Mouse (Mus musculus) bone marrow macrophage, adult 2 months (primary cell): ENCODE measurements around the gene 4930402H24Rik. TPM values are rescaled to one million over a fixed set of nuclear protein-coding genes. Genes with fewer than 3 reads are reported as not detected.

Experiments used
- H3K27ac ChIP-seq: 2 replicates; pipeline ENCODE4 v1.5.1; 2012; ENCODE audit warnings: low read depth, low read length; ENCODE audit not compliant: insufficient read depth
- H3K4me1 ChIP-seq: 2 replicates; pipeline ENCODE4 v1.6.1; 2012; ENCODE audit warnings: low read length; ENCODE audit not compliant: control insufficient read depth, insufficient read depth
- H3K4me3 ChIP-seq: 2 replicates; pipeline ENCODE4 v1.5.1; 2012; ENCODE audit warnings: mild to moderate bottlenecking, low read length, moderate library complexity; ENCODE audit not compliant: insufficient read depth
- CTCF ChIP-seq: IDR thresholded peaks from 2 replicates; pipeline ENCODE4 v1.5.1; 2012; ENCODE audit warnings: low read depth, mild to moderate bottlenecking, low read length, moderate library complexity
- POLR2A ChIP-seq: IDR thresholded peaks from 2 replicates; pipeline ENCODE4 v1.6.1; 2012; ENCODE audit warnings: mild to moderate bottlenecking, low read depth, low read length, borderline replicate concordance
- polyA plus RNA-seq: library from polyadenylated mRNA; stranded (reverse); fragments of >200 nt; gene quantifications from 2 replicates; pipeline ENCODE4 v1.2.4, GENCODE M21; 2012; ENCODE audit not compliant: missing spikeins, insufficient read depth, insufficient read length

The 4930402H24Rik gene
- polyA plus RNA-seq, 1 experiment = 22.8 TPM

DNA sequence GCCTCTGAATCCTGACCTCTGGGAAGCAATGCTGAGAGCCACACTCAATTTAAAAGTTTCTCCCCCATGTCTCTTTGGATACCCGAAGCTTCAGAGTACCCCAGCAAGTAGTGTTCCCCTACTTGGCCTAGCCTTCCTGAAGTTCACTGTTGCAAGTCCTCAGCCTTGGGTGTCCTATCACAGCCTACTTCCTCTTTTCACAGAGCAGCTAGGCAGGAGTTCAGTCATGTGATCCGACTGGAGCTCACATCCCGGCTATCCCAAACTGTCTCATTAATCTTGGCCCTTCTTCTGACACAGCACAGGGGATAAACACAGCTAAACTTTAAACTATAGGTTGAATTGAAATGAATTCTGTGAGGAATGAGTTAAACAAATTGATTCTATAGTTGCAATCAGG lies 121.3 kb downstream of the 4930402H24Rik start:
- Histone ChIP-seq H3K4me1 (peaks cover 15% of the 10 kb centered on the region), H3K4me3 (no peak overlapping the region), H3K27ac (peak overlapping the region; percentile 59)
- no peak for TF ChIP-seq POLR2A
- TF ChIP-seq CTCF = no peak

DNA sequence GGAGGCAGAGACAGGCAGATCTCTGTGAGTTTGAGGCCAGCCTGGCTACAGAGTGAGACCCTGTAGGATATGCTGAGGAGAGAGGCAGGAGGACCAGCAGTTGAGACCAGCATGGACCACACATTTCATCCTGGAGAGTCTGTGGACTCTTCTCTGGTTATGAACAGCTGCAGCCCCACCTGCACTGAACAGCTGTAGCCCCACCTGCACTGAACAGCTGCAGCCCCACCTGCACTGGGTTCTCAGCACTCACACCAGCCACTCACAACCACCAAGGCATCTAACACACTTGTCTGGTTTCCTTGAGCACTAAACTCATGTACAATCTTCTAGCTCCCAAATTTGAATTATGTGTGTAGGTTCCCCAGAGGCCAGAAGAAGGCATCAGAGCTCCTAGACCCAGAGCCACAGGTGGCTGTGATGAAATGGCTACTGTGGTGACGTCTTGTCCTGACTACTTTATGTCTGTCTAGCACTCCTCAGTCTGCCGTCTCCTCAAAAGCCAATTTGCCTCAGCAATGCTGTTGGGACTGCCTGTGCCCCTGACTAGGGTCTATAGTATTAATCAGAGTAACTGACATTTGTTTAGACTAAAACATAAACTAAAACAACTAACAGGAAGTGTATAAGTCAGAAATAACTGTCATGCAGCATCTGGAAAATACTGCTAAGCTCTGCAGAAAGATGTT lies 125.4 kb downstream of the 4930402H24Rik start:
- Histone ChIP-seq H3K27ac (no peak overlapping the region), H3K4me1 (peaks cover 15% of the 10 kb centered on the region), H3K4me3 (no peak overlapping the region)
- no peak for TF ChIP-seq CTCF
- no peak for TF ChIP-seq POLR2A

GRCm38 (mm10) chr2:130779935-130780334 lies 126.3 kb downstream of the 4930402H24Rik start:
- H3K4me1 ChIP-seq = peaks cover 10% of the 10 kb centered on the region
- H3K27ac ChIP-seq = no peak overlapping the region
- no peak overlapping the region for H3K4me3 ChIP-seq
- TF ChIP-seq POLR2A (no peak), CTCF (no peak)

DNA sequence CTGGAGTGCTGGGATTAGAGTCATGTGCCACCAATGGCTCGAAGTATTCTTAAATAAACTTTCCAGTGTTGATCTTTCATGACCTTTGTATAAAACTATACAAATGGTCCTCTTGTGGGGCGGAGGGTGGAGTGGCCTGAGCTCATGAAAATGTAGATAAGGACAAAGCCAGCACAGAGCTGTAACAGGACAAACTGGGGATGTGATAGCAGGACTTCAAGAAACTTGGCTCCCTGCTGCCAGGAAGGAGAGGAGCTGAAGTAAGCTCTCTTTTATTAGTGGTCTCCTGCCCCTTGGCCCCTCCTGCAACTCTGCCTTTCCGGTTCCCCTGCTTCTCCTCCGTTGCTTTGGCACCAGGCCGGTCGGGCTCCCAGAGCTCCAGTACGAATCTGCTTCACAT lies 129.6 kb downstream of the 4930402H24Rik start:
- no peak overlapping the region for H3K27ac ChIP-seq
- no peak overlapping the region for H3K4me3 ChIP-seq
- H3K4me1 ChIP-seq = peaks cover 3% of the 10 kb centered on the region; the same call in 1 of the 2 replicates
- TF ChIP-seq CTCF (no peak), POLR2A (no peak)

DNA sequence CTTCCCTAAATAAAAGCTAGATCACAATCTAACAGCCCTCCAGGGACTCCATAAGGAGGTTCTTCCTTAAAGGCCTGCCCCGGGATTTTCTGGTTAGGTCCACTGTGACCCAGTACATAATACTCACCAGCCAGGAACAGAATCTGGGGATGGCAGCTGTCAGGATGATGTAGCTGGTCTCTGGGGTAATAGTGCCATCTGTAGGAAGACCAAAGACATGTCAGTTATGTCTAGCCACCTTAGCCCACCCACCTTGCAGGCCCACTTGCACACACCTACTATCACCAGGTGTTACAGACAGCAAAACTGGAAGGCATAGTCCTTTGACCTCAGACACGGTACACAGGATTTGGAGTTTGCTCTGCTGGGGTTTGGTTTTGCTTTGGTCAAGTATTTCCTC lies 138.7 kb downstream of the 4930402H24Rik start:
- no peak overlapping the region for H3K4me3 ChIP-seq
- 0 out of 2 replicates have a peak, but pooled peaks have one; percentile 13 for TF ChIP-seq CTCF
- TF ChIP-seq POLR2A = no peak

GRCm38 (mm10) chr2:130765396-130765795 lies 140.8 kb downstream of the 4930402H24Rik start:
- Histone ChIP-seq H3K4me3 (no peak overlapping the region), H3K4me1 (peaks cover 6% of the 10 kb centered on the region; the same call in 1 of the 2 replicates), H3K27ac (no peak overlapping the region)
- TF ChIP-seq CTCF = no peak
- TF ChIP-seq POLR2A = no peak

More for the DNA sequence above, 138.7 kb downstream of the 4930402H24Rik start:
- H3K4me1 ChIP-seq = peaks cover 6% of the 10 kb centered on the region; the same call in 1 of the 2 replicates
- no peak overlapping the region for H3K27ac ChIP-seq

DNA sequence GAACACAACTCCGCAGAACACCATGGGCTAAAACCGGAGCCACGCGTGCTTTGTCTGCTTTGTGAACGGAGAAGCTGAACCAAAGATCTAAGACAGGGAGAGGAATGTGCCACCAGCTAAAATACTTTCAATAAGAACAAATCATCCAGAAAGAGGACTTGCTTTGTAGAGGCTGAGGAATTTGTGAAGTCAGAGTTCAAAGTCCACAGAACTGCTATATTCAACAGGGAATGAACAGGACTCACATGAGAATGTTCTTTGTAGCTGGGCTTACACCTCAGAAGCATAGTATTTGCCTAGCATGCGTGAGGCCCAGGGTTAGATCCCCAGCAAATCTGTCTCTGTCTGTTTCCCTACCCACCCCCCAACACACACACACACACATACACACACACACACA lies 145.3 kb downstream of the 4930402H24Rik start:
- Histone ChIP-seq H3K4me3 (no peak overlapping the region), H3K27ac (no peak overlapping the region), H3K4me1 (peaks cover 3% of the 10 kb centered on the region; the same call in 1 of the 2 replicates)
- TF ChIP-seq POLR2A (no peak), CTCF (no peak)

- Histone ChIP-seq H3K4me1 (no peaks in the 10 kb centered on the region), H3K27ac (no peak overlapping the region), H3K4me3 (no peak overlapping the region)
- no peak for TF ChIP-seq POLR2A
- TF ChIP-seq CTCF = no peak
Observed at GRCm38 (mm10) chr2:130755061-130755607, 151.1 kb downstream of the 4930402H24Rik start.

GRCm38 (mm10) chr2:130754596-130754995 lies 151.6 kb downstream of the 4930402H24Rik start:
- Histone ChIP-seq H3K27ac (no peak overlapping the region), H3K4me3 (no peak overlapping the region), H3K4me1 (no peaks in the 10 kb centered on the region)
- TF ChIP-seq POLR2A (no peak), CTCF (no peak)

DNA sequence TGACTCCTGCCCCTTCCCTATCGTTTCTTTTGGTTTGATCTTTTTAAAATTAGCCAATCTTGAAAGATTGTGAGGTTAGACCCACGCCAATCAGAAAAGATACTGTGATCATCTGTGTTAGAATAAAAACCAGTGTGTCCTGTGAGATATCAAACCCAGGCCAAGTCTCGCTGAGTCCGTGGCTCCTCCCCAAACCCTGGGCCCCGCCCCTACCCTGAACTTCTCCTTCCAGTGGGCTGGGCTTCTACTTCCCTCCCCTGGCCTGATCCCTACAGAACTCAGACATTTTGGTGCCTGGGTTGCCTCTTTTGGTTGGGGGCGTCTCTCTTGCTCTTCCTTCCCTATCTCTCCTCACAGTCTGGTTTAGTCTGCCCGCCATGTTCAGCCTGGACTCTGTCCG lies 155.8 kb downstream of the 4930402H24Rik start:
- Histone ChIP-seq H3K27ac (no peak overlapping the region), H3K4me3 (no peak overlapping the region), H3K4me1 (no peaks in the 10 kb centered on the region)
- TF ChIP-seq CTCF (no peak), POLR2A (no peak)
